Mouse (Mus musculus): ENCODE results near the gene Stmn3. TPM values are rescaled to one million over a fixed set of nuclear protein-coding genes. Genes with fewer than 3 reads are reported as not detected.
A peak's percentile ranks its signal among the peaks of the same experiment; 100 is the strongest.

The Stmn3 gene
- polyA plus RNA-seq (2014; fragmentation: Nextera tagmentation; extraction: Ambion mirVana) = 1,182 and 1,543 TPM in 2 replicates

- peaks cover 3% of the 10 kb centered on the region; the same call in 1 of the 2 replicates for H3K36me3 ChIP-seq (ENCODE audit: control insufficient read depth, insufficient read depth, low read length)
- H3K9ac ChIP-seq (replicated peaks; ENCODE audit: low read length) = peak within 1 kb of the TSS; percentile 96
- H3K9me3 ChIP-seq (ENCODE audit: control insufficient read depth, low read length) = no peaks in the 10 kb centered on the region
- H3K4me1 ChIP-seq (ENCODE audit: control insufficient read depth, insufficient read depth, low read length) = peaks cover 28% of the 10 kb centered on the region
- ATAC-seq (ENCODE audit: low FRiP score, low TSS enrichment) = peak; percentile 83
- peak within 1 kb of the TSS; percentile 76 for H3K4me2 ChIP-seq (ENCODE audit: low read length)
- peak within 1 kb of the TSS; percentile 83 for H3K4me3 ChIP-seq (replicated peaks; ENCODE audit: low read depth, low read length)
- H3K27me3 ChIP-seq (ENCODE audit: control insufficient read depth, insufficient read depth, low read length) = no peaks in the 10 kb centered on the region
- WGBS = 2% methylated on average over 23 of the region's 23 CpGs
- peak; percentile 89 for DNase-seq
- peak within 1 kb of the TSS; percentile 95 for H3K27ac ChIP-seq (replicated peaks; ENCODE audit: low read depth, low read length)
Measured at GRCm38 (mm10) chr2:181314080-181314810, at the start of gene Stmn3. TSS of gene Stmn3 (minus strand) at chr2:181314500.

- peak overlapping the region; percentile 86 for H3K9ac ChIP-seq (replicated peaks; ENCODE audit: low read length)
- no peak for DNase-seq
- no peak overlapping the region for H3K27ac ChIP-seq (replicated peaks; ENCODE audit: low read depth, low read length)
- peaks cover 45% of the 10 kb centered on the region for H3K36me3 ChIP-seq (ENCODE audit: control insufficient read depth, insufficient read depth, low read length)
- H3K9me3 ChIP-seq (ENCODE audit: control insufficient read depth, low read length) = no peaks in the 10 kb centered on the region
- WGBS = 86% methylated on average over 3 of the region's 3 CpGs
- peak overlapping the region; percentile 98 for H3K4me2 ChIP-seq (ENCODE audit: low read length)
- H3K4me3 ChIP-seq (replicated peaks; ENCODE audit: low read depth, low read length) = peak overlapping the region; percentile 85
- H3K27me3 ChIP-seq (ENCODE audit: control insufficient read depth, insufficient read depth, low read length) = no peaks in the 10 kb centered on the region
- no peak for ATAC-seq (ENCODE audit: low FRiP score, low TSS enrichment)
- peaks cover 26% of the 10 kb centered on the region for H3K4me1 ChIP-seq (ENCODE audit: control insufficient read depth, insufficient read depth, low read length)
Measured at GRCm38 (mm10) chr2:181363946-181364345, 49.6 kb upstream of the Stmn3 start.

- no peak overlapping the region for H3K4me3 ChIP-seq (replicated peaks; ENCODE audit: low read depth, low read length)
- H3K27ac ChIP-seq (replicated peaks; ENCODE audit: low read depth, low read length) = no peak overlapping the region
- no peak overlapping the region for H3K9ac ChIP-seq (replicated peaks; ENCODE audit: low read length)
- no peaks in the 10 kb centered on the region for H3K4me1 ChIP-seq (ENCODE audit: control insufficient read depth, insufficient read depth, low read length)
- H3K4me2 ChIP-seq (ENCODE audit: low read length) = no peak overlapping the region
- DNase-seq (no peak), ATAC-seq (ENCODE audit: low FRiP score, low TSS enrichment) (no peak)
- no peaks in the 10 kb centered on the region for H3K27me3 ChIP-seq (ENCODE audit: control insufficient read depth, insufficient read depth, low read length)
- peaks cover 87% of the 10 kb centered on the region for H3K36me3 ChIP-seq (ENCODE audit: control insufficient read depth, insufficient read depth, low read length)
- 89% methylated on average over 3 of the region's 3 CpGs for WGBS
- no peaks in the 10 kb centered on the region for H3K9me3 ChIP-seq (ENCODE audit: control insufficient read depth, low read length)
Measured at GRCm38 (mm10) chr2:181356780-181357179, 42.5 kb upstream of the Stmn3 start.

GRCm38 (mm10) chr2:181342766-181343165 lies 28.5 kb upstream of the Stmn3 start:
- DNase-seq = no peak
- Histone ChIP-seq H3K4me2 (ENCODE audit: low read length) (no peak overlapping the region), H3K4me3 (replicated peaks; ENCODE audit: low read depth, low read length) (no peak overlapping the region), H3K27ac (replicated peaks; ENCODE audit: low read depth, low read length) (no peak overlapping the region), H3K36me3 (ENCODE audit: control insufficient read depth, insufficient read depth, low read length) (peaks cover 71% of the 10 kb centered on the region), H3K4me1 (ENCODE audit: control insufficient read depth, insufficient read depth, low read length) (no peaks in the 10 kb centered on the region), H3K27me3 (ENCODE audit: control insufficient read depth, insufficient read depth, low read length) (no peaks in the 10 kb centered on the region), H3K9me3 (ENCODE audit: control insufficient read depth, low read length) (no peaks in the 10 kb centered on the region), H3K9ac (replicated peaks; ENCODE audit: low read length) (no peak overlapping the region)
- no peak for ATAC-seq (ENCODE audit: low FRiP score, low TSS enrichment)
- WGBS = 93% methylated on average over 6 of the region's 6 CpGs

- DNase-seq = no peak
- no peak overlapping the region for H3K27ac ChIP-seq (replicated peaks; ENCODE audit: low read depth, low read length)
- no peaks in the 10 kb centered on the region for H3K9me3 ChIP-seq (ENCODE audit: control insufficient read depth, low read length)
- no peaks in the 10 kb centered on the region for H3K27me3 ChIP-seq (ENCODE audit: control insufficient read depth, insufficient read depth, low read length)
- H3K4me1 ChIP-seq (ENCODE audit: control insufficient read depth, insufficient read depth, low read length) = no peaks in the 10 kb centered on the region
- peaks cover 73% of the 10 kb centered on the region for H3K36me3 ChIP-seq (ENCODE audit: control insufficient read depth, insufficient read depth, low read length)
- H3K4me3 ChIP-seq (replicated peaks; ENCODE audit: low read depth, low read length) = no peak overlapping the region
- H3K9ac ChIP-seq (replicated peaks; ENCODE audit: low read length) = no peak overlapping the region
- 86% methylated on average over 4 of the region's 4 CpGs for WGBS
- no peak overlapping the region for H3K4me2 ChIP-seq (ENCODE audit: low read length)
- no peak for ATAC-seq (ENCODE audit: low FRiP score, low TSS enrichment)
Measured at GRCm38 (mm10) chr2:181340426-181340825, 26.1 kb upstream of the Stmn3 start.

GRCm38 (mm10) chr2:181334023-181334422 lies 19.7 kb upstream of the Stmn3 start:
- DNase-seq (peak; percentile 84), ATAC-seq (ENCODE audit: low FRiP score, low TSS enrichment) (no peak)
- WGBS = 52% methylated on average over 3 of the region's 3 CpGs

GRCm38 (mm10) chr2:181332542-181332941 lies 18.2 kb upstream of the Stmn3 start:
- Histone ChIP-seq H3K4me2 (ENCODE audit: low read length) (no peak overlapping the region), H3K4me1 (ENCODE audit: control insufficient read depth, insufficient read depth, low read length) (no peaks in the 10 kb centered on the region), H3K9me3 (ENCODE audit: control insufficient read depth, low read length) (no peaks in the 10 kb centered on the region), H3K27ac (replicated peaks; ENCODE audit: low read depth, low read length) (no peak overlapping the region), H3K36me3 (ENCODE audit: control insufficient read depth, insufficient read depth, low read length) (peaks cover 68% of the 10 kb centered on the region), H3K9ac (replicated peaks; ENCODE audit: low read length) (no peak overlapping the region), H3K27me3 (ENCODE audit: control insufficient read depth, insufficient read depth, low read length) (no peaks in the 10 kb centered on the region), H3K4me3 (replicated peaks; ENCODE audit: low read depth, low read length) (no peak overlapping the region)
- DNase-seq (no peak), ATAC-seq (ENCODE audit: low FRiP score, low TSS enrichment) (no peak)

More at GRCm38 (mm10) chr2:181334023-181334422, 19.7 kb upstream of the Stmn3 start:
- no peak overlapping the region for H3K27ac ChIP-seq (replicated peaks; ENCODE audit: low read depth, low read length)
- H3K4me1 ChIP-seq (ENCODE audit: control insufficient read depth, insufficient read depth, low read length) = no peaks in the 10 kb centered on the region
- H3K9ac ChIP-seq (replicated peaks; ENCODE audit: low read length) = no peak overlapping the region
- H3K27me3 ChIP-seq (ENCODE audit: control insufficient read depth, insufficient read depth, low read length) = no peaks in the 10 kb centered on the region
- no peak overlapping the region for H3K4me3 ChIP-seq (replicated peaks; ENCODE audit: low read depth, low read length)
- H3K36me3 ChIP-seq (ENCODE audit: control insufficient read depth, insufficient read depth, low read length) = peaks cover 68% of the 10 kb centered on the region
- no peaks in the 10 kb centered on the region for H3K9me3 ChIP-seq (ENCODE audit: control insufficient read depth, low read length)
- no peak overlapping the region for H3K4me2 ChIP-seq (ENCODE audit: low read length)

- H3K4me2 ChIP-seq (ENCODE audit: low read length) = no peak overlapping the region
- H3K36me3 ChIP-seq (ENCODE audit: control insufficient read depth, insufficient read depth, low read length) = peaks cover 79% of the 10 kb centered on the region
- H3K9me3 ChIP-seq (ENCODE audit: control insufficient read depth, low read length) = no peaks in the 10 kb centered on the region
- H3K27me3 ChIP-seq (ENCODE audit: control insufficient read depth, insufficient read depth, low read length) = no peaks in the 10 kb centered on the region
- no peak overlapping the region for H3K27ac ChIP-seq (replicated peaks; ENCODE audit: low read depth, low read length)
- no peak for ATAC-seq (ENCODE audit: low FRiP score, low TSS enrichment)
- 93% methylated on average over 2 of the region's 2 CpGs for WGBS
- no peak overlapping the region for H3K9ac ChIP-seq (replicated peaks; ENCODE audit: low read length)
- no peak for DNase-seq
- no peaks in the 10 kb centered on the region for H3K4me1 ChIP-seq (ENCODE audit: control insufficient read depth, insufficient read depth, low read length)
- H3K4me3 ChIP-seq (replicated peaks; ENCODE audit: low read depth, low read length) = no peak overlapping the region
Measured at GRCm38 (mm10) chr2:181326098-181326497, 11.8 kb upstream of the Stmn3 start.

GRCm38 (mm10) chr2:181322136-181322535 lies 7.8 kb upstream of the Stmn3 start:
- no peak overlapping the region for H3K4me2 ChIP-seq (ENCODE audit: low read length)
- no peaks in the 10 kb centered on the region for H3K9me3 ChIP-seq (ENCODE audit: control insufficient read depth, low read length)
- no peak overlapping the region for H3K4me3 ChIP-seq (replicated peaks; ENCODE audit: low read depth, low read length)
- no peak overlapping the region for H3K9ac ChIP-seq (replicated peaks; ENCODE audit: low read length)
- no peak overlapping the region for H3K27ac ChIP-seq (replicated peaks; ENCODE audit: low read depth, low read length)
- no peak for ATAC-seq (ENCODE audit: low FRiP score, low TSS enrichment)
- 74% methylated on average over 5 of the region's 5 CpGs for WGBS
- peaks cover 51% of the 10 kb centered on the region for H3K36me3 ChIP-seq (ENCODE audit: control insufficient read depth, insufficient read depth, low read length)
- no peaks in the 10 kb centered on the region for H3K27me3 ChIP-seq (ENCODE audit: control insufficient read depth, insufficient read depth, low read length)
- no peak for DNase-seq
- H3K4me1 ChIP-seq (ENCODE audit: control insufficient read depth, insufficient read depth, low read length) = peaks cover 13% of the 10 kb centered on the region
